Mouse (Mus musculus) CH12.LX (cell line): ENCODE measurements around the gene Mnt. TPM values are rescaled to one million over a fixed set of nuclear protein-coding genes. Genes with fewer than 3 reads are reported as not detected.

Experiments
- DNase-seq: peaks from one replicate; pipeline ENCODE4 v3.0.0-alpha.2; 2013; ENCODE audit errors: extremely low read depth
- H3K27ac ChIP-seq: 2 replicates; pipeline ENCODE4 v1.5.1; 2012; ENCODE audit warnings: low read depth, mild to moderate bottlenecking, control low read depth, moderate library complexity; ENCODE audit not compliant: insufficient read depth
- H3K27me3 ChIP-seq: replicated peaks from 2 replicates; pipeline ENCODE3; 2012; ENCODE audit warnings: inconsistent platforms
- H3K36me3 ChIP-seq, 2 experiments: replicated peaks in 1 of 2; 2 replicates each; pipeline versions ENCODE3 to v1.6.1; 2012; ENCODE audit warnings: inconsistent platforms in 1 of 2, low read length in 1 of 2, mild to moderate bottlenecking in 1 of 2, mixed read lengths in 1 of 2, moderate library complexity in 1 of 2; ENCODE audit not compliant: control insufficient read depth in 1 of 2, insufficient read depth in 1 of 2
- H3K4me1 ChIP-seq, 2 experiments: 2 replicates each; pipeline ENCODE4 v1.6.1; 2012; ENCODE audit warnings: inconsistent platforms in 1 of 2, moderate library complexity in 1 of 2; ENCODE audit not compliant: insufficient read depth in 2 of 2, control insufficient read depth in 1 of 2
- H3K4me2 ChIP-seq: 2 replicates; pipeline ENCODE4 v1.6.1; 2012; ENCODE audit warnings: low read depth, mild to moderate bottlenecking, control low read depth; ENCODE audit not compliant: poor library complexity, insufficient read depth, severe bottlenecking
- H3K4me3 ChIP-seq, 3 experiments: fragments of 150-350 bp in 1 of 3; sonication (generic) in 1 of 3; replicated peaks in 1 of 3; 2 replicates each; pipeline versions ENCODE3 to v1.5.1; 2011 to 2012; ENCODE audit warnings: low read depth in 2 of 3, low read length in 2 of 3, mild to moderate bottlenecking in 2 of 3, moderate library complexity in 2 of 3, control low read depth in 1 of 3, improper control_type of control experiment in 1 of 3, inconsistent platforms in 1 of 3, mixed read lengths in 1 of 3; ENCODE audit not compliant: poor library complexity in 1 of 3
- H3K79me2 ChIP-seq: replicated peaks from 2 replicates; pipeline ENCODE4 v1.6.1; 2012; ENCODE audit warnings: mild to moderate bottlenecking, moderate library complexity; ENCODE audit not compliant: control insufficient read depth, poor library complexity, insufficient read depth, severe bottlenecking; ENCODE audit errors: extremely low read depth
- H3K9ac ChIP-seq: 2 replicates; pipeline ENCODE4 v1.6.1; 2012; ENCODE audit warnings: low read depth, mild to moderate bottlenecking, control low read depth, moderate library complexity; ENCODE audit not compliant: insufficient read depth
- H3K9me3 ChIP-seq: replicated peaks from 2 replicates; pipeline ENCODE3; 2012; ENCODE audit warnings: low read length, inconsistent platforms, mixed read lengths
- CHD1 ChIP-seq: IDR thresholded peaks from 2 replicates; pipeline ENCODE4 v1.6.1; 2012; ENCODE audit warnings: low read depth, low read length, improper control_type of control experiment, inconsistent platforms
- E2F4 ChIP-seq: IDR thresholded peaks from 2 replicates; pipeline ENCODE4 v1.6.1; 2011; ENCODE audit warnings: low read depth, low read length, improper control_type of control experiment; ENCODE audit not compliant: insufficient replicate concordance
- ELF1 ChIP-seq: IDR thresholded peaks from 2 replicates; pipeline ENCODE4 v1.6.1; 2014; ENCODE audit warnings: low read depth, mild to moderate bottlenecking, inconsistent platforms, low read length, improper control_type of control experiment
- EP300 ChIP-seq: IDR thresholded peaks from 2 replicates; pipeline ENCODE4 v1.6.1; 2011; ENCODE audit warnings: low read length, improper control_type of control experiment
- IRF4 ChIP-seq: IDR thresholded peaks from 2 replicates; pipeline ENCODE4 v1.6.1; 2014; ENCODE audit warnings: low read depth, mild to moderate bottlenecking, inconsistent platforms, low read length, improper control_type of control experiment
- MAFK ChIP-seq: IDR thresholded peaks from 2 replicates; pipeline ENCODE4 v1.6.1; 2011; ENCODE audit warnings: low read length, improper control_type of control experiment; ENCODE audit not compliant: insufficient replicate concordance
- MAZ ChIP-seq: IDR thresholded peaks from 2 replicates; pipeline ENCODE4 v1.6.1; 2012; ENCODE audit warnings: low read depth, mild to moderate bottlenecking, inconsistent platforms, low read length, improper control_type of control experiment, moderate library complexity
- MEF2A ChIP-seq: IDR thresholded peaks from 2 replicates; pipeline ENCODE4 v1.6.1; 2014; ENCODE audit warnings: low read depth, mild to moderate bottlenecking, inconsistent platforms, low read length, improper control_type of control experiment, borderline replicate concordance
- RAD21 ChIP-seq: IDR thresholded peaks from 2 replicates; pipeline ENCODE4 v1.6.1; 2011; ENCODE audit warnings: low read depth, mild to moderate bottlenecking, low read length, improper control_type of control experiment, moderate library complexity
- RCOR1 ChIP-seq: conservative IDR thresholded peaks from 2 replicates; pipeline ENCODE4 v1.6.1; 2012; ENCODE audit warnings: low read depth, mild to moderate bottlenecking, inconsistent platforms, low read length, improper control_type of control experiment
- SMC3 ChIP-seq: IDR thresholded peaks from 2 replicates; pipeline ENCODE4 v1.6.1; 2011; ENCODE audit warnings: low read depth, low read length, improper control_type of control experiment
- TBP ChIP-seq: conservative IDR thresholded peaks from 2 replicates; pipeline ENCODE4 v1.6.1; 2011; ENCODE audit warnings: low read depth, low read length, improper control_type of control experiment
- ZC3H11A ChIP-seq: IDR thresholded peaks from 2 replicates; pipeline ENCODE4 v1.6.1; 2012; ENCODE audit warnings: low read depth, mild to moderate bottlenecking, inconsistent platforms, low read length, improper control_type of control experiment
- dilution Hi-C: fragments of 300-500 bp; cut with MboI; formaldehyde crosslinking; loops from 2 replicates; pipeline ENCODE4 v1.14.3; 2020; ENCODE audit warnings: low sequenced_read_pairs; ENCODE audit not compliant: extremely low pct_unique_long_range_greater_than_20kb, extremely low pct_ligation_motif_present
- in situ Hi-C: fragments of 300-500 bp; cut with MboI; formaldehyde crosslinking; loops from 3 replicates; pipeline ENCODE4 v1.14.3; 2019; ENCODE audit warnings: low sequenced_read_pairs, low pct_ligation_motif_present, low pct_unique_long_range_greater_than_20kb, mixed read lengths
- polyA plus RNA-seq: library from polyadenylated mRNA; unstranded; fragments of >175 nt; gene quantifications from 2 replicates; pipeline ENCODE4 v1.2.1, GENCODE M21; 2012; ENCODE audit warnings: low read depth; ENCODE audit not compliant: insufficient read length
- total RNA-seq, 2 experiments: library from RNA; depleted of rRNA; stranded (reverse); fragments of 300-350 nt in 1 of 2; fragments of >200 nt in 1 of 2; gene quantifications; 2 replicates each; pipeline ENCODE4 v1.2.3; 2012 to 2014

The Mnt gene
- total and polyA plus RNA-seq, 3 experiments: 1.6 to 30.6 (median 4.7) TPM

DNA sequence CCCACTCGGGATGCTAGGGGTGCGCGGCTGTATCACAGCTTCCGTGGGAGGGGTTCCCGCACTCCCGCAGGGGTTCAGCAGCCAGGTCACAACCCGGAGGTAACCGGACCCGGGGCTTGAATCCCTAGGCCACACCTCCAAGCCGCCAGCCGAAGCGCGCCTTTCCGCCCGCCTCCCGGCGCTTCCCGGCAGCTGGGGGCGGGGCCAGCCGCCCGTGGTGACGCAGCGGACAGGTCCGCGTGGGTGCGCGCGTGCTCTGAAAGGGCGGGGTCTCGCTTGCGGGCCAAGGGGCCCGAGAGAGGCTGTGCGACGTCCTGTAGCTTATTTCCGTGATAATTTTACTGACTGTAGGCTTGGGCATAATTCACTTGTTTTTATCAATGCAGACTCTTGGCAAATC lies 7.7 kb downstream of the Mnt start (continued):
- no peak for TF ChIP-seq ZC3H11A
- TF ChIP-seq TBP: 0 out of 2 replicates have a peak, but pooled peaks have one; percentile 59
- TF ChIP-seq MEF2A: peak; percentile 40; the same call in 1 of the 2 replicates
- TF ChIP-seq E2F4: peak; percentile 52; the same call in 1 of the 2 replicates
- no peak for TF ChIP-seq SMC3
- no peak for TF ChIP-seq CHD1
- no peak; the same call in 1 of the 2 replicates for TF ChIP-seq MAFK
- TF ChIP-seq, all 38 proteins: peak for 19

DNA sequence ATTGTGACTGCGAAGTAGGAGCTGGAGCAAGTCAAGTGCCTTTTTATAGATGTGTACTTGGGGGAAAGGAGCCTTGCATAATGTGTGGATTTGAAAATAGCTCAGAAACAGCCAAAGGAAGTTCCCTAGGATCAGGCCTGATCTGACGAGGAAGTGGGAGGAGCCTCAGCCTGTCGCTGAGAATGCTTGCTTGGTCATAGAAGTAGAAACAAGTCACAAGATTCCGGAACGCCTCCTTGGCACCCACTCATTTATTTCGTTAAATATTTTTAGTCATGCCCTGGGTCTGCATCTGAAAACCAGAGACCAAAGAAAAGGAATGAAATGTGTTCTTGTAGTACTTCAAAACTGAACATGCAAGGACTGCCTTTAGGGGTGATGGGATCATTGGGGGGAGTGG lies 8.3 kb downstream of the Mnt start:
- peak overlapping the region; percentile 28 for H3K27ac ChIP-seq
- no peaks in the 10 kb centered on the region for H3K79me2 ChIP-seq
- H3K36me3 ChIP-seq: peaks cover 31 to 71% of the 10 kb centered on the region in 2 experiments
- H3K4me3 ChIP-seq: peak overlapping the region in 2 of 3 experiments; percentile 35 to 57
- TF ChIP-seq EP300 (peak; percentile 3; the same call in 1 of the 2 replicates), ELF1 (peak; percentile 32; the same call in 1 of the 2 replicates), RAD21 (no peak), TBP (0 out of 2 replicates have a peak, but pooled peaks have one; percentile 39), IRF4 (no peak)
- TF ChIP-seq, all 38 proteins: peak for 3
- peak; percentile 89 for DNase-seq
- no peaks in the 10 kb centered on the region for H3K27me3 ChIP-seq
- H3K4me2 ChIP-seq: peak overlapping the region; percentile 49
- no peaks in the 10 kb centered on the region for H3K9me3 ChIP-seq
- peak overlapping the region; percentile 14 for H3K9ac ChIP-seq
- peaks cover 24 to 60% of the 10 kb centered on the region in 2 experiments for H3K4me1 ChIP-seq
- dilution Hi-C loops (no loop called here), in situ Hi-C loops (loop anchor here (25.0 kb wide), 1 partner anchor 452 kb away; no protein-coding TSS in a partner anchor)

DNA sequence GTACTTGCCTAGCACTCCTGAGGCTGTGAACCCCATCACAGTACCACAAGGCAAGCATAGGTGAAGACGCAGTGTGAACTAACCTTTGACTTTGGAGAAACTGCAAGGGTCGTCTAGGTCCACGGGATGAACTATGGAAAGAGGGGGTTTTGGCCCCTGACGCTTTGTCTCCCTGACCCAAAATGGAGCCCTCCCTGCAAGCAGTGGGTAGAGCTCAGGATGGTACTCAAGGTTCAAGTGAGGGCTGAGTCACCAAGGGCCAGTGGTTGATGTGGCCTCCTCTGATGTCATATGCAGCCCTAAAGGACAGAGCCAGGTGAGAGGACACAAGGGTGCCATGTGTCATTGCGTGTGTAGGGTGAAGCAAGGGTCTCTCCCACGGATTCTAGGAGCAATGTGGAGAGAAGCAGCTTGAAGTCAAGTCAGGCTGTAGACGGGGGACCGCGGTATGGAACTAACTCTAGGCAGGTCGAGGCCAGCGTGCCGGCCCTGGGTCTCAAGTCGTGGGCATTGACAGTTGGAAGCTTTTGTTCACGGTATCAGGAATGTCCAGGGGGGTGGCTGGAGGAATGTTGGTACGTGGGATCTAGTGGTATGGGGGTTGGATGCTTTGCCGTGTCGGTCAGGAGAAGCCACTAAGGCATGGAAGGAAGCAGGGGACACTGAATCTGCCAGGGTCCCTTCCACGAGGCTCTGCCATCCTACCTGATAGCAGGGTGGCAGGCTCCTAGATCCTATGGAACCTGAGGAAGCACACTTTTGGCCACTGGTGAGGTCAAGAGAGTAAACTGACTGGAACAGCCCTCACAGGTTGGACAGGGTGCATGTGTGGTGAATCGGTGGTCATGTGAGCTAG lies 9.4 kb downstream of the Mnt start:
- H3K4me1 ChIP-seq: peaks cover 24 to 49% of the 10 kb centered on the region in 2 experiments
- H3K27me3 ChIP-seq: no peaks in the 10 kb centered on the region
- no peak overlapping the region for H3K4me2 ChIP-seq
- H3K27ac ChIP-seq: no peak overlapping the region
- H3K79me2 ChIP-seq: no peaks in the 10 kb centered on the region
- H3K4me3 ChIP-seq: no peak overlapping the region
- DNase-seq: no peak
- TF ChIP-seq MAZ: no peak
- no peak for TF ChIP-seq RCOR1
- H3K9ac ChIP-seq: no peak overlapping the region
- H3K9me3 ChIP-seq: peaks cover 2% of the 10 kb centered on the region
- dilution Hi-C loops: no loop called here
- H3K36me3 ChIP-seq: peaks cover 37 to 73% of the 10 kb centered on the region in 2 experiments
- in situ Hi-C loops: loop anchor here (25.0 kb wide), 1 partner anchor 453 kb away; no protein-coding TSS in a partner anchor
